Mouse (Mus musculus) bone marrow, adult 2 months (tissue): Measurements from ENCODE around the gene Ugt1a2. TPM values are rescaled to one million over a fixed set of nuclear protein-coding genes. Genes with fewer than 3 reads are reported as not detected.

Source experiments
- H3K27ac ChIP-seq: fragments of 200-500 bp; 2 replicates; pipeline ENCODE4 v1.5.1; 2012; ENCODE audit warnings: low read depth, mild to moderate bottlenecking, control low read depth, inconsistent platforms, low read length; ENCODE audit not compliant: control insufficient read depth, poor library complexity, insufficient read depth
- H3K4me1 ChIP-seq: fragments of 200-500 bp; 2 replicates; pipeline ENCODE4 v1.6.1; 2011; ENCODE audit warnings: low read length; ENCODE audit not compliant: control insufficient read depth, insufficient read depth
- H3K4me3 ChIP-seq: fragments of 200-500 bp; replicated peaks from 2 replicates; pipeline ENCODE3; 2011; ENCODE audit warnings: mild to moderate bottlenecking, low read depth, low read length, control low read depth; ENCODE audit not compliant: control insufficient read depth
- CTCF ChIP-seq: fragments of 200-500 bp; IDR thresholded peaks from 2 replicates; pipeline ENCODE4 v1.5.1; 2011; ENCODE audit warnings: low read length, control low read depth; ENCODE audit not compliant: control insufficient read depth, insufficient read depth
- POLR2A ChIP-seq: fragments of 200-500 bp; IDR thresholded peaks from 2 replicates; pipeline ENCODE4 v1.6.1; 2011; ENCODE audit warnings: low read depth, mild to moderate bottlenecking, control low read depth, low read length, borderline replicate concordance; ENCODE audit not compliant: control insufficient read depth
- WGBS: fragments of 180-500 bp; shearing (Covaris S2); methylation state at CpG from one replicate; pipeline ENCODE4 v1.1.7; 2018; 5-methylcytosine and 5-hydroxymethylcytosine counted together
- polyA plus RNA-seq: library from polyadenylated mRNA; stranded (reverse); fragments of >200 nt; gene quantifications from 2 replicates; pipeline ENCODE4 v1.2.4, GENCODE M21; 2011; ENCODE audit warnings: low replicate concordance; ENCODE audit not compliant: missing spikeins, insufficient read depth, insufficient read length

The Ugt1a2 gene
- polyA plus RNA-seq, 1 experiment = 5.8 TPM

DNA sequence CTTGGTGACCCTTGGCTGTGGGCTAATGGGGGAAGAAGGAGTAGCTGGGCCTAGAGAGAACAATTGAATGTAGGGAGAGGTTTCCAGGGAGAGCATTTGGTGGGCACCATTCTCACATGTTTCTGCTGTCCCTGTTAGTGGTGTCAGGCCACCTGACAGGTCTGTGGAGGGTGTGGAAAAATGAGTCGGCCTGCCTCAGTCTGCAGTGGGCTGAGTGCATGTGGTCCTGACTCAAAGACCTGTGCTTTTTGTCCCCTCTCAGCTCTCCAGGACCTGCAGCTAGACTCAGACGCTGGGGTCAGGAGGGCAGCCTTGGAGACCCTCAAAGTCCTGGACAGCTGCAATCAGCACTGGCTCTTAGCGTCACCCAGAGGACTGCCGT, 59.2 kb downstream of the Ugt1a2 start:
- Histone ChIP-seq H3K27ac (peak overlapping the region; percentile 64), H3K4me1 (peaks cover 21% of the 10 kb centered on the region), H3K4me3 (no peak overlapping the region)
- WGBS = 76% methylated on average over 4 of the region's 4 CpGs
- TF ChIP-seq CTCF (no peak), POLR2A (no peak)

DNA sequence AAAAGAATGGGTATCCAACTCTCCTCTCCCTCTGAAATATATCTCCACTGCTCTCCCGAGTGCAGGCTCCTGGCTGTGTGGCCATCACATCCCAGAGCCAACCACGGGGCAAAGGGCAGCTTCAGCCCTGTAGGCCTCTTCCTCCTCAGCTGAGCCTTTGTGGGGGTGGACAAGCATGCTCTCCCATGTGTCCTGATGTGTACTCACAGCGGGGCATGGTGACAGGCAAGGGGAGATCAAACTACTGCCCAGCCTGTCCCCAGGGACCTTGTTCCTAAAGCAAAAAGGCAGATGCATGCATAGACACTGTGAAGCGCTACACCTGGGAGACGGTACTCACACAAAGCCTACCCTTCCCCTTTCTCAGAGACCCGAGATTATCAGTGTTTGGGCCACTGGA, 59.7 kb downstream of the Ugt1a2 start:
- no peak for TF ChIP-seq POLR2A
- TF ChIP-seq CTCF = no peak
- Histone ChIP-seq H3K4me1 (peaks cover 21% of the 10 kb centered on the region), H3K4me3 (no peak overlapping the region), H3K27ac (peak overlapping the region; percentile 64)
- WGBS = 53% methylated on average over 6 of the region's 6 CpGs

DNA sequence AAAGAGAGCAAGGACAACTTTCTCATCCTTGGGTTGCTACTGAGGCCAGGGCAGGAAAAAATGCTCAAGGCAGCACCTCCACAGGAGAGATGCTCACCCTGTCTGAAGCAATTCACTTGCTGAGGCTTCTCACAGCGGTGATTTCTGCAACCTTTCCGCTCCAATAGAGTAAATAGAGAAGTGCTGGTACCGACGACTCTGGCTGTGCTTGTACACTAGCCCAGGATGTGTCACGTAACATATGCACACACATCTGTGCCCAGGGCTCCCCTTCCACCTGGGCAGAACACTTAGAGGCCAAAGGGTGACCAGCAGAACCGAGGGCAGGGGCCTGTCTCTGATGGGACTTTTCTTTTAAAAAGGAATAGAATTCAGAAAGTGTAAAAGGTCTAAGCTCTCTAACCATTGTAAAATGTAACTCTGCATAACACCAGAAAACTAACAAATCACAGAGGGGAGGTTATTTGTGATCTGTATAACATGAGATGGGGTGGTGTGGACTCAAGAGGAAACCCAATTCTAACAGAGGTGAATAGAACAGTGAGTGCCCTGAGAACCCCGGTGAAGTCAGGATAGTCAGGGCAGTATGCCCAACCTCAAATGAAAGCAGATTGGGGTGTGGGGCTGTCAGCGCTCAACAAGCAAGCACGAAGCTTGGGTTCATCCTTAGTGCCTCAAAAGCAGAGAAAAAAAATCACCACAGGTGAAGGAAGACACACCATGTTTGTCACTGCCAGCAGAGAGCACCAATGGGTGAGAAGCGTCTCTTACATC, 60.4 kb downstream of the Ugt1a2 start:
- 55% methylated on average over 10 of the region's 10 CpGs for WGBS
- H3K27ac ChIP-seq = peak overlapping the region; percentile 64
- H3K4me1 ChIP-seq = peaks cover 21% of the 10 kb centered on the region
- TF ChIP-seq CTCF = no peak
- H3K4me3 ChIP-seq = no peak overlapping the region

DNA sequence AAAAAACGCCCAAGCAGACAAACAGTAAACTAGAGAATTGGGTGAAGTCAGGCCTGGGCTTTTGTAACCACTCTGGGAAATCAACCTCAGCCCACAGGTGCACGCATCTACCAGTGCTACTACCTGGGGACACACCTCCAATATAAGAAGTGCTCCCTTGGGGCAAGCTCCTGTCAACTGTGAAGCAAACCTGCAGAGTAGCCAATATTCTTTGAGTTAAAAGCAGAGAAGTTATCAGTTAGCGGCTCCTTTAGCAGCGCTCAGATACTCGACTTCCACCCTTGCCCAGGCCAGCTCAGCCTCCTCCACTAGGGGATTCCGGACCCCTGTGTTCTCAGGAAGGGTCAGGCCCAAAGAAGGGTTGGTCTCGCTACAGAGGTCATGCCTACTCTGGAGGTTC, 61.3 kb downstream of the Ugt1a2 start:
- 78% methylated on average over 7 of the region's 7 CpGs for WGBS
- TF ChIP-seq POLR2A = no peak
- no peak for TF ChIP-seq CTCF
- Histone ChIP-seq H3K4me3 (no peak overlapping the region), H3K4me1 (peaks cover 21% of the 10 kb centered on the region), H3K27ac (peak overlapping the region; percentile 12)

DNA sequence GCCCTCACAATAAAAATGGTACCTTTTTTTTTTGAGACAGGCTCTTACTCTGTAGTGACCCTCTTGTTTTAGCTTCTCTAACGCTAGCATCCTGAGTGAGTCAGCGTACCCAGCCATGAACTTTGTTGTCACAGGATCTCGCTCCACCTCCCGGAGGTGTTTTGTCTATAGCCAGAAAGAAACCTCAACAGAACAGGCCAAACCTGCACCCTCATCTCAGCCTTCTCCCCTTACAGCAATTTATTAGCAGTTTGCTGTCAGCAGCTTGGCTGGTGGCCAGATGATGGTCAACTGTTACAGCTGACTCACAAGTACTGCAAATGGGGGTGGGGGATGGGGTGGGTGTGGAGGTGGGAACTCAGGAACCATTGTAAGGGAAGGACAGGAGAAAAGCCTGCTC, 61.9 kb downstream of the Ugt1a2 start:
- Histone ChIP-seq H3K4me1 (peaks cover 21% of the 10 kb centered on the region), H3K27ac (no peak overlapping the region; the same call in 1 of the 2 replicates), H3K4me3 (no peak overlapping the region)
- TF ChIP-seq CTCF = no peak
- no peak for TF ChIP-seq POLR2A
- 40% methylated on average over 4 of the region's 4 CpGs for WGBS

DNA sequence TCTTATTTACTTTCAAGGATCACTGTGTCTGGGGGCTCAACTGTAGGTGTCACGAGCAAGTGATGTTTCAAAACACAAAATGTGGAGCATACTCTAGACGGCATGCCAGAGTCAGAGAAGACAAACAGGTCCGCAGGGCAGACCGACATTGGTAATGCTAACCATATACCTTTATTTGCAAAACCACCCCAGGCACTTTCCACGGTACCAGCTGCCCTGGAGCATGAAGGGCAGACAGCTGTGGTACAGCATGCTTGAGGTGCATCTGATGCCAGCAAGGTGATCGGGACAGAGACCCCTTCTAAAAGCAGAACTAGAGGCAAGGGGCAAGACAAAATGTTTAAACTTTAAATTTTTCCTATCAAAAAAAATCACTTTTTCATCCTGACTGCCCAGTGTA, 62.6 kb downstream of the Ugt1a2 start:
- peaks cover 21% of the 10 kb centered on the region for H3K4me1 ChIP-seq
- H3K27ac ChIP-seq = no peak overlapping the region

DNA sequence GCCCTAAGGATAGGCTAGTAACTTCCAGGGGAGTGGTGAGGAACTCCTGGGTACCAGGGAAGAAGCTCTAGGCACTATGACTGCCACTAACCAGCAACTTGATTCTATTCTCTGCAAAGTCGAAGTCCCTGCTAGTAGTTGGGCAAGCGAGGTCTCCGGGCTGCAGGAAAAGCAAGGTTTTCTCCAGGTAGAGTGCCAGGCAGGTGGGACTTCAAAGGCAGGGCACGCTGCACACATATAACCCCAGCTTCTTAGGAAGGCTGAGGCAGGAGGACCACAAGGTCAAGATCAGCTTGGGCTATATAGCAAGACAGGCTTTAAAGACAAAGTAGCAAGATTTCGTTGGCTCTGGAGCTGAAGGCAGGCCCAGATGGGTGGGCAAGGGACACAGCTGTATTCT, 63.4 kb downstream of the Ugt1a2 start:
- WGBS = 86% methylated on average over 5 of the region's 5 CpGs
- no peak for TF ChIP-seq CTCF
- TF ChIP-seq POLR2A = no peak
- H3K4me3 ChIP-seq = no peak overlapping the region
- peaks cover 21% of the 10 kb centered on the region for H3K4me1 ChIP-seq
- H3K27ac ChIP-seq = no peak overlapping the region

More for the DNA sequence above, 62.6 kb downstream of the Ugt1a2 start:
- 67% methylated on average over 6 of the region's 6 CpGs for WGBS
- no peak overlapping the region for H3K4me3 ChIP-seq
- no peak for TF ChIP-seq CTCF
- no peak for TF ChIP-seq POLR2A

DNA sequence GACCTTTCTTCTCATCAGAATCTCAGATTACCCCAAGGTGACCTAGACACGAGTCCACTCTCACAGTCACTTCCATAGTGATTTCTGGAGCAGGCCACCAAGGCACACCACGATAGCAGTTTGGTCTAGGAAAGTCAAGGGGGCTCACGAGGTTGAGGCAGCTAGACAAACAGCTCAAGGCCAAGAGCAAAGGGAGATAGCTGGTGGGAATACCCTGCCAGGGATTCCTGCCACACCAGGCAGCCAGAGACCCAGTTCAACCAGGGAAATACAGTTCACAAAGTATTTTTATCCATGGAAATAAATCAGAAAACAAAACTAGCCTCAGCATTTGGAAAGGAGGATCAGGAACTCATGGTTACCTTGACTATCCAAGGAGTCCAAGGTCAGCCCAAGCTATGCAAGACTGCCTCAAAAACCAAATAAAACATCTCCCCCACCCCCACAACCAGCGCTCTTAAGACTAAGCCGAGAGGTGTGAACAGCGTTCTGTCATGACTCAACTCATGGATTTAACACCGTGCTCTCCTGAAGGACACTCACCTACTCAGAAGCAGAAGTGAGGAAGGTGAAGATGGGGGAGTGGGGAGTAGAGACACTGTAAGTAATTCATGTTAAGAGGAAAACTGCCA, 64.0 kb downstream of the Ugt1a2 start:
- TF ChIP-seq POLR2A (no peak), CTCF (no peak)
- H3K4me1 ChIP-seq = peaks cover 18% of the 10 kb centered on the region
- H3K27ac ChIP-seq = no peak overlapping the region
- WGBS = 86% methylated on average over 7 of the region's 7 CpGs
- H3K4me3 ChIP-seq = no peak overlapping the region
